Mouse (Mus musculus) small intestine, adult 2 months (tissue): ENCODE results near the gene Zswim8.

ENCODE experiments used
- CTCF ChIP-seq: fragments of 200-500 bp; IDR thresholded peaks from 2 replicates; pipeline ENCODE4 v1.5.1; 2012; ENCODE audit warnings: low read depth, mild to moderate bottlenecking, control low read depth, inconsistent platforms, low read length, moderate library complexity, mixed read lengths; ENCODE audit not compliant: insufficient replicate concordance, insufficient read length; ENCODE audit errors: extremely low read depth
- POLR2A ChIP-seq: fragments of 200-500 bp; IDR thresholded peaks from 2 replicates; pipeline ENCODE4 v1.6.1; 2012; ENCODE audit warnings: low read depth, mild to moderate bottlenecking, control low read depth, inconsistent platforms, low read length, moderate library complexity

DNA sequence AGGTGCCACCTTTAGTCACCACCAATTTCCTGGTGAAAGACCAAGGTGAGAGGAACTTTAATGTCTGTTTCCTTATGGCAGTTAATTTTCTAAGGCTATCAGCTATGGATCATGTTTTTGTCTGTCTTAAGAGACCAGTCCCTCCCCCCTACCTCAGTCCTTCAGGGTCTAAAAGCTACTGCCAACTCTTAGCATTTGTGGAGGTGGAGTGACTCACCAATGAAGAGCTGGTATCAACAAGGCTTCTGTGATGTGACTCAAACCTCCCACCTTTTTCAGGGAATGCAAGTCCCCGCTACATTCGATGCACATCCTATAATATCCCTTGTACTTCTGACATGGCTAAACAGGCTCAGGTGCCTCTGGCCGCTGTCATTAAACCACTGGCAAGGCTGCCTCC is 20.8 kb upstream of the Zswim8 start:
- no peak for TF ChIP-seq CTCF
- no peak for TF ChIP-seq POLR2A
